Mouse (Mus musculus) heart, adult 2 months (tissue): ENCODE results near the gene Aqp12.

Experiments used
- CTCF ChIP-seq: fragments of 200-600 bp; IDR thresholded peaks from 2 replicates; pipeline ENCODE4 v1.8.1; 2022; ENCODE audit warnings: antibody characterized with exemption, mild to moderate bottlenecking, moderate library complexity
- EP300 ChIP-seq: fragments of 200-500 bp; IDR thresholded peaks from 2 replicates; pipeline ENCODE4 v1.6.1; 2011; ENCODE audit warnings: low read depth, low read length, control low read depth; ENCODE audit not compliant: insufficient read depth
- POLR2A ChIP-seq: fragments of 200-500 bp; IDR thresholded peaks from 2 replicates; pipeline ENCODE4 v1.6.1; 2011; ENCODE audit warnings: mild to moderate bottlenecking, low read depth, low read length, control low read depth; ENCODE audit not compliant: insufficient read depth

GRCm38 (mm10) chr1:93015136-93015535 lies 9.0 kb downstream of the Aqp12 start:
- no peak for TF ChIP-seq POLR2A
- TF ChIP-seq CTCF, result no peak
- no peak for TF ChIP-seq EP300
